Mouse (Mus musculus) cerebellum, postnatal 36 days (tissue): ENCODE measurements around the gene Stambp.

Experiments used
- DNase-seq, 2 experiments: peaks; one replicate each; pipeline ENCODE4 v3.0.0; 2021 to 2022; ENCODE audit warnings: mixed read lengths in 2 of 2

Gene Stambp

GRCm38 (mm10) chr6:83501524-83502310, 70.8 kb downstream of the Stambp start:
- no peak for DNase-seq

GRCm38 (mm10) chr6:83500462-83500861, 72.1 kb downstream of the Stambp start:
- no peak for DNase-seq

- no peak for DNase-seq
These were observed 73.5 kb downstream of the Stambp start for GRCm38 (mm10) chr6:83499078-83499477.

DNA sequence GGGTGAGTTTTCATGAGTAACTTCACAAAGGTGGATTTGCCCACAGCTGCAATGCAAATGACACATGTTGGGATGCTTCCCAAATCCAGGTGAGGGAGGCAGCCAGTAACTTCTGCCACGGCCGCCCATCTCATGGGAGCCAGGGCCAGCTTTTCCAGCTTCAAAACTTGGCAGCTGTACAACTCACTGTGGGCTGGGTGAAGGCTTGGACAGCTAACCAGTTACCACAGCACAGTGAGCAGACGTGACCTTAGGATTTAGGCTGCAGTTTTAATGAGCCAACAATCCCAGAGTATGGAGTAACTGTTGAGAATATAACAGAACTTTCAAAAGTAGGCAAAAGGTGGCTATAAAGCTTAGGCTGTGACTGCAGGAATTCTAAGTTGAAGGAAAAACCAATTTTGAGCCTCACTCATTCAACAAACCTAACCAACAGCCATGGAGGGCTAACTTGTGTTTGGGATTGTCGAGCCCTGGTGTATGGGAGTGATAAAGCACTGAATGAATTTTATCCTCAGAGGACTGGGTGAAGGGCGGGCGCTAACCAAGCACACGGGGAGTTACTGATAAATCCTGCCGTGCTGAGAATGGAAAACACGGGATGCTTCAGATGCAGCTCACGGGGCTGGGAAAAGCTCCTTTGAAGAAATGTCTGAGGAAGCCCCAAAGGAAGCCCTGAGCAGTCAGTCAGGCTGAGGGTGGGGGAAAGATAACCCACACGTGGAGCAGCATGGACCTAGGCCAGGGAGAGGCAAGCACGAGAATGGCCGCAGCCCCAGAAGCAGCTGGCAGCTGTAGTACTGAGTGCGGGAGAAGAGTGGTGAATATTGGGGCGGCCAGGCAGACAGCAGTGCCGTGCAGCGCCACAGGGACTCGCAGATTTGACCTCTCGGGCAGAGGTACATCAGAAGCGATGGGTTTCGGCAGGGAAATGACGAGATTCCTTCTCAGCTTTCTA, 75.5 kb downstream of the Stambp start:
- DNase-seq = no peak

DNA sequence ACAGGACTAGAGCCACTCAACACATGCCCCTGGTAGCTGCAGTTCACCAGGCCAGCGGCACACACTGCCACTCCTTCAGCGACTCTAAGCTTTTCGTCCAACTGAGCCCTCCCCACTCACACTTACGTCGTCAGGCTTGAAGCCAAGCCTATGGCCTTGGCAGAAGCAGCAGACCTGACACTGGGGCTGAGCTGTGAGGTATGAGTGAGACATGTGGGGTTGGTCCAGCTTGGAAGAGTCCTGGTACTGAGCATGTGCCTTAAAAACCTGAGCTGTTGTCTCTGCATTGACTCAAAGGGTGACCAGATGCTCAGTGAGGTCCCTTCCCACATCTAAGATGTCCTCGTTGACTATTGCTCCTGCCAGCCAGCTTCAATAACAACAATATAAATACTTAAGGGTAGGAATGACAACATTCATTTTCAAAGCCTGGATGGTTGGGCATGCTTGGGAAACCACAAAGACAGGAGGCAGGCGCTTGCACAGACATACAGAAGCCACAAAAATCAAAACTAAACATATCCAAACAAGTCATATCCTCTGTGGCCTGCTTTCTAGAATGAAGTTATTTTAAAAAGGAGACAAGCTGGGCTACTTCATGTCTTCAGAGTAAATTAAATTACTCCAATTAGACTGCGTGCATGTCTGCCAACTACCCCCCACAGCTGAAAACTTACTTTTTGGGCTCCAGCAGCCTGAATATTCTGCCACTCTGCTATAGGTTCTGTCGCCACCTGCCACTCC, 76.3 kb downstream of the Stambp start:
- peak; percentile 52 to 60 for DNase-seq
